Mouse (Mus musculus) heart, postnatal 36 days (tissue): ENCODE results near the gene Zfp51. TPM values are rescaled to one million over a fixed set of nuclear protein-coding genes. Genes with fewer than 3 reads are reported as not detected.
"Not testable (repeated sequence)": the region's sequence is repeated elsewhere in the genome, so short reads cannot be mapped to it uniquely, and the experiment has no call there.

ENCODE experiments used
- DNase-seq, 2 experiments: peaks; one replicate each; pipeline ENCODE4 v3.0.0; 2021 to 2022
- intact Hi-C: fragments of 180-260 bp; cut with DNase I; formaldehyde crosslinking; loops from one replicate; pipeline ENCODE4 v1.15.1; 2025
- total RNA-seq, 2 experiments: library from RNA; stranded (reverse); gene quantifications; 2 replicates each; pipeline ENCODE4 v1.2.3; 2021

Zfp51 gene
- 1 to 10 TPM; 6.8 to 7.4 TPM for total RNA-seq

- intact Hi-C loops: loop anchor here (1.0 to 2.0 kb wide), 3 partner anchors 37 to 84 kb away; no protein-coding TSS in a partner anchor
Observed at GRCm38 (mm10) chr17:21450138-21450704, at the start of gene Zfp51. Gene Zfp51, plus strand, starts transcription at chr17:21450374.

DNA sequence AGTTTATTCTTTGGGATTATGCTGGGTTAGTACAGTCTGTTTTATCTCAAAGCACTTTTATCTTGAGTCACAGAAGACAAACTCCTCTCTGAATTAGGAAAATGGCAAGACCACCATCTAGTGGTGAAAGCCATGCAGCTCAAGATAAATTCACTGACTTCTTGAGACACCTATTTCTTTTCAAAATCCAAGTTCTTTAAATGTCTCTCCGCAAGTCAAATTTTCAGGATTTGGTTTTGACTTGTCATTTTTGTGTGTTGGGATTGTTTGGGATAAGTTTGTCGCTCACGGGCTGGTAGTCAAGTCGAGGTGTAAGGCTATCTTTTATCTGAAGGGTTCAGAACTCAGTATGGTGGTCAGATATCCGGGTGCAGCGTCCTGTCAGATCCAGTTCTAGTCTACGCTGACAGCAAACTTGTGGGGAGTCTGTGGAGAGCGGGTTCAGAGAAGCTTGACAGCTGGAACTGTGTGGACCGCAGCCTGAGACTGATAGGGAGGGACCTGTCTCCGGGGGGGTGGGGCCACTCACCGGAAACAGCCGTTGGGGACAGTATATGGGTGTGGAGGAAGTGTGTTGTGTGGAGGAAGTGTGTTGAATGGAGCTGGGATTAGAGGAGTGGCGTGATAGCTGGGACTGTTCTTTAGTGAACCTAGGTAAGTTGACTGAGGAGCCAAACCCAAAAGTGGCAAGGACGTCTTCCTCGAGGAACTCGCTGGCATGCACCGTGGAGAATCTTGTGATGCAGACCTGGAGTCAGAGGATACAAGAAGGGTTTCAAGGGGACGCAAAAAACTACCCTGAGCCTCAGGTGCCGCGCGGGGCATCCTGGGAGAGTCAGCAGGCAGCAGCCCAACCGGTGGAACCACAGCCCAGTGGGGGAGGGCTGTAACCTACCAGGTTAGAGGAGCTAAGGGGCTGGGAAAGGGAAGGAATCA, 27.2 kb upstream of the Zfp51 start, which contains the start of gene Zfp54:
Gene Zfp54 (plus strand): TSS at position 564 of the 936 bp plus-strand sequence.
- intact Hi-C loops: loop anchor here (2.0 to 5.0 kb wide), 4 partner anchors 26 to 191 kb away; no protein-coding TSS in a partner anchor
- peak; percentile 64 for DNase-seq

More at GRCm38 (mm10) chr17:21450138-21450704, at the start of gene Zfp51:
- DNase-seq: peak; percentile 92 to 94

GRCm38 (mm10) chr17:21438806-21439400, 11.3 kb upstream of the Zfp51 start:
- DNase-seq, intact Hi-C loops: not testable (repeated sequence)

DNA sequence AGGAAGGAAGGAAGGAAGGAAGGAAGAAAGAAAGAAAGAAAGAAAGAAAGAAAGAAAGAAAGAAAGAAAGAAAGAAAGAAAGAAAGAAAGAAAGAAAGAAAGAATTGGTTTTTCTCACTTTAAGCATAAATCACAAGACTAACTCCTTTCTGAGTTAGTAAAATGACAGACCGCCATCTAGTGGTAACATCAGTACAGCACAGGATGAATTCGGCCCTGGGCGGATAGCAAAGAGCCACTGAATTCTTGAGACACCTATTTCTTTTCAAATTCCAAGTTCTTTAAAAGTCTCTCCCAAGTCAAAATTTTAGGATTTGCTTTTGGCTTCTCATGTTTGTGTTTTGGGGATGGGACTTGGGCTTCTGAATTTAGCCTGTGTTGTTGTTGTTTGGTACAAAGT, 505 bp upstream of the Zfp51 start:
- intact Hi-C loops: loop anchor here (1.0 to 2.0 kb wide), 4 partner anchors 27 to 85 kb away; partner anchors contain the start of gene Zfp54
- peak in 1 of 2 experiments; percentile 67 for DNase-seq

GRCm38 (mm10) chr17:21463550-21463949, 13.4 kb downstream of the Zfp51 start:
- intact Hi-C loops: no loop called here

GRCm38 (mm10) chr17:21472032-21472652, 22.0 kb downstream of the Zfp51 start:
- no peak for DNase-seq
- intact Hi-C loops: no loop called here

More at GRCm38 (mm10) chr17:21463550-21463949, 13.4 kb downstream of the Zfp51 start:
- DNase-seq: no peak

- DNase-seq: no peak
- intact Hi-C loops: no loop called here
Observed at GRCm38 (mm10) chr17:21472653-21473307, 22.6 kb downstream of the Zfp51 start.

DNA sequence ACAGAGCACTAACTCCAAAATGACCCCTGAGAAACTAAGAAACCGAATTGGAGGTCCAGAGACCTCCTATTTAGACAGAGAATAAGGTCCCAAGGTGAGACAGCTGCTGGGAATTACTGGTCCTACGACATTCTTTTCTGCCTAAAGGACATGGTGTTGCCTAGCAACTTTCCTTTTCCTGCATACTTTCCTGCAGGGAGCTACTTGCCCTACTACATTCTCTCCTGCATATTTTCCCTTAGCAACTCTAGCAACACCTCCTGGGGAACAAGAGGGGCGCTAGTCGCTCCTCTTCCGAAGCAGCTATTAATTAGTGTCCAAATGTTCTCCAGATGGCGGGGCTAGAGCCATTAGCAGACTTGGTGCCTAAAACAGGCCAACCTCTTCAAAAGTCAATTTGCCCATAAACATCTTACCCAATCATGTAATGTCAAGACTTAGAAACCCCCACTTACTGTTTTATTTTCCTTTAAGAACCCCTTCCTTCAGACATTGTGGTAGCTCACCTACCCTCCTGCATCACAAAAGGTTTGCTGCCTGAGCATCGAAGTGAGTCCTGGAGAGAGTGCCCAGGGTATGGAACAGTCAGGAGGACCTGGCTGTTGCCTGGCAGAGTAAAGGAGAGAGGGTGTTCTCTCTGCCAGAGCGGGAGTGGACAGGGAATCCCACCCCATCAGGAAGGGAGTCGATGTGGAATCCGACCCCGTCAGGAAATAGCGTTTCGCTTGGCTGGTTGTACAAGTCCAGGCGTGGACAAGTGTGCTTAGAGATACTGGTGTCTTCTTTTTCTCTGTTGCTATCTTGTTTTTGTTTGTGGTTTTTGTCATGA, 23.4 kb downstream of the Zfp51 start:
- peak in 1 of 2 experiments; percentile 14 for DNase-seq
- intact Hi-C loops: no loop called here

- DNase-seq: peak in 1 of 2 experiments; percentile 23
- intact Hi-C loops: not testable (repeated sequence)
Observed at GRCm38 (mm10) chr17:21474729-21475128, 24.6 kb downstream of the Zfp51 start.

DNA sequence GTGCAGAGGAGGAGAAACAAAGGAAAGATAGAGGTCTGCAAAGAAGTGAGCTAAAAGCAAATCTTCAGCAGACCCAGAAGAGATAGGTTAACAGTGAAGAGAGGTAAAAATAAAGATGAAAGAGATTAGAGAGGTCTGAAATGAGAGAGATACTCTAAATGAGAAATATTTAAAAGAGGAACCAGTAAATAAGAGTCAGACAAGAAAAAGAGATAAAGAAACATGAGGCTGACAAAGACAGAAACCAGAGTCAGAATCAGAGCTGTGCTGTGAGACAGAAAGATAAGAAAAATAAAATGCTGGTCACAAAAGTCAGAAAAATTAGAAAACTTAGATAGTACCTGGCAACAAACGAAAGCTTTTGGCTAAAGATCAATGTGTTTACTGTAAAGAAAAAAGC, 25.1 kb downstream of the Zfp51 start:
- intact Hi-C loops, DNase-seq: not testable (repeated sequence)

GRCm38 (mm10) chr17:21476351-21476750, 26.2 kb downstream of the Zfp51 start:
- DNase-seq, intact Hi-C loops: not testable (repeated sequence)

DNA sequence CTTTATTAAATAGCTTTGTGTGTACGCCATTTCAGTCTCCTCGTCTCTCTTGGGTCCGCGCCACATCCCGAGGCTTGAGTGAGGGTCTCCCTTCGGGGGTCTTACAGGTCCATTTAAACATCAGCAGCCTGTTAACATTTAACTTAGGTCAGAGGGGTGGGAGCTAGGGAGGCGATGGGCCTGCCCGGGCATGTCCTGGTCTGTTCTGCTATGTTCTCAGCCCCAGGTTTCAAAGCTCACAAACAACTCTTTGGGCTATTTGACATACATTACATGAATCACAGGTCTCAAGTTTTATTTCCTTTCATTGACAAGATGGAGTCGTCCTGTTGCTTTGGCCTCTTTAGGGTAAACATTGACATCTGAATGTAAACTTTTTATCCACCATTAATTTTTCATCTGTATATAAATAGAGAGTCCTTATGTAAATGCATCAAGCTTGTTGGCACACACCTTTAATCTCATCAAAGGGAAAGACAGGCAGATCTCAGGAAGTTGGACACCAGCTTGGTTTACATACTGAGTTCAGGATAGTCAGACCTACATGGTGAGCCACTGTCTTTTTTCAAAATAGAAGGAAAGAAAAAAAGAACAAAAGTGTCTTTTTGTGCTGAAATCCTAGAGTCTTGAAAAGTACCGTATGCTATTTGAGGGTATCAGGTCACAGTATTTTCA, 28.1 kb downstream of the Zfp51 start:
- DNase-seq, intact Hi-C loops: not testable (repeated sequence)

- peak; percentile 83 to 85 for DNase-seq
- intact Hi-C loops: no loop called here
Observed at GRCm38 (mm10) chr17:21488760-21489499, 38.8 kb downstream of the Zfp51 start, which contains the start of gene Zfp53. Gene Zfp53, plus strand, starts transcription at chr17:21488998.

GRCm38 (mm10) chr17:21489500-21490001, 39.4 kb downstream of the Zfp51 start:
- no peak for DNase-seq
- intact Hi-C loops: no loop called here

- intact Hi-C loops: no loop called here
- DNase-seq: no peak
Observed at GRCm38 (mm10) chr17:21501365-21501764, 51.2 kb downstream of the Zfp51 start.

GRCm38 (mm10) chr17:21504524-21504923, 54.4 kb downstream of the Zfp51 start:
- intact Hi-C loops: no loop called here
- DNase-seq: no peak

- intact Hi-C loops: no loop called here
Observed at GRCm38 (mm10) chr17:21506258-21506657, 56.1 kb downstream of the Zfp51 start.

More at GRCm38 (mm10) chr17:21506258-21506657, 56.1 kb downstream of the Zfp51 start:
- DNase-seq: no peak
